Mouse (Mus musculus): ENCODE measurements around the gene Wdr77. TPM values are rescaled to one million over a fixed set of nuclear protein-coding genes. Genes with fewer than 3 reads are reported as not detected.

Wdr77 gene
- total RNA-seq, 2 experiments from 2014 or later: 45.4 to 50.6 TPM

Other genes with a start within 250 kb of the Wdr77 start
- 100 to 1,000 TPM; 129 to 150 TPM for gene Rap1a, start 158.0 kb upstream of the Wdr77 start, total RNA-seq (2021)
- gene Adora3, start 88.5 kb upstream of the Wdr77 start, total RNA-seq (2021): 1 to 10 TPM in 1 of 2 experiments, under 1 TPM in 1; 0.64 to 1.1 TPM
- not detected for gene Tmigd3, start 88.5 kb upstream of the Wdr77 start, total RNA-seq (2021)
- under 1 TPM; 0.65 to 0.71 TPM for gene I830077J02Rik, start 26.7 kb upstream of the Wdr77 start, total RNA-seq (2021)
- gene Atp5f1, start 730 bp downstream of the Wdr77 start, total RNA-seq (2021): 100 to 1,000 TPM; 452 to 496 TPM
- gene Ovgp1, start 14.3 kb downstream of the Wdr77 start, total RNA-seq (2021): 1 to 10 TPM; 1.2 to 1.8 TPM
- gene Pifo, start 55.3 kb downstream of the Wdr77 start, total RNA-seq (2021): not detected
- not detected for gene Chil5, start 73.4 kb downstream of the Wdr77 start, total RNA-seq (2021)
- not detected for gene Chia1, start 153.9 kb downstream of the Wdr77 start, total RNA-seq (2021)
- under 1 TPM in 1 of 2 experiments, not detected in 1; 0.60 TPM for gene Chil3, start 208.2 kb downstream of the Wdr77 start, total RNA-seq (2021)